ENCODE assay signal across 22 mouse cellular contexts in the genomic region with DNA sequence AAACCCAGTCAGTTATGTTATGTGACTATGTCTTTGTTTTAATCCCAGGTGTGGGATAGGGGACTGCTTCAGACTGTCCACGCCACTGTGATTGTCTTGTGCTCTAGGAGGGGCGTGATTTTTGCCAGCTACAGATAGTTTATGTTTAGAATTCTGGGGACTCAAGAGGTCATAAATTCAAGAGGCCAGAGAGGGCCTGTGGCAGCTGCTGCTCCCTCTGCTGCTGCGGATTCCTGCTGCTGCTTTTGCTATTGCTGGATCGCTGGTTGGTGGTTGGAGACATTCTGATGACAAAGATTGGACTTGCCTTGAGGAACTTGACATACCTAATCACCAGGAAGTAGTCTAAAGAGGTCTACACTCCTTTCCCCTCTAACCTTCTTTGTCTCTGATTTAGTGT. TPM values are rescaled to one million over a fixed set of nuclear protein-coding genes. Genes with fewer than 3 reads are reported as not detected.
"Had no signal": no experiment of that assay in that cellular context is flagged by ENCODE, and none has a peak within 500 bp of the region (broad histone marks: within the 10 kb centered on the region; RNA-seq: fewer than 3 reads in every experiment).

No protein-coding gene starts in this region.

- H3K27me3 ChIP-seq: liver, embryonic 15.5 days; lung, embryonic 15.5 days; midbrain, embryonic 13.5 days; midbrain, embryonic 15.5 days; neural tube, embryonic 13.5 days; neural tube, embryonic 15.5 days had no signal

- H3K27ac ChIP-seq: liver, embryonic 15.5 days; lung, embryonic 15.5 days; macrophage; midbrain, embryonic 13.5 days; midbrain, embryonic 15.5 days; neural tube, embryonic 13.5 days; neural tube, embryonic 15.5 days had no signal

- H3K9me3 ChIP-seq: liver, embryonic 15.5 days; lung, embryonic 15.5 days; midbrain, embryonic 13.5 days; midbrain, embryonic 15.5 days; neural tube, embryonic 13.5 days; neural tube, embryonic 15.5 days had no signal

- H3K4me1 ChIP-seq: midbrain, embryonic 15.5 days had no signal

- H3K4me3 ChIP-seq: liver, embryonic 15.5 days; lung, embryonic 15.5 days; midbrain, embryonic 13.5 days; midbrain, embryonic 15.5 days; neural tube, embryonic 13.5 days; neural tube, embryonic 15.5 days had no signal

- H3K36me3 ChIP-seq: liver, embryonic 15.5 days; lung, embryonic 15.5 days; midbrain, embryonic 13.5 days; midbrain, embryonic 15.5 days; neural tube, embryonic 13.5 days; neural tube, embryonic 15.5 days had no signal

- DNase-seq: liver, postnatal 0 days; lung, adult 2 months; lung, postnatal 14 days; lung, postnatal 36 days; retina, postnatal 1 day; right cerebral cortex, adult 18-20 months; right cerebral cortex, postnatal 25 days; right cerebral cortex, postnatal 4 days; spleen, adult 18-20 months; thymus, adult 18-20 months; thymus, postnatal 14 days; thymus, postnatal 4 days had no signal

- ATAC-seq: liver, postnatal 0 days; lung, postnatal 0 days; midbrain, embryonic 13.5 days; midbrain, embryonic 15.5 days had no signal

RNA-seq across cellular contexts. Expression of gene Il31ra, which starts 57.5 kb away (rescaled TPM):
- polyA plus RNA-seq: lung, embryonic 15.5 days; lung, postnatal 0 days; macrophage; midbrain, embryonic 11.5 days; midbrain, embryonic 13.5 days; midbrain, embryonic 15.5 days; small intestine, adult 2 months had no signal
